7 mouse cellular contexts compared by ENCODE assay signal in the genomic region with DNA sequence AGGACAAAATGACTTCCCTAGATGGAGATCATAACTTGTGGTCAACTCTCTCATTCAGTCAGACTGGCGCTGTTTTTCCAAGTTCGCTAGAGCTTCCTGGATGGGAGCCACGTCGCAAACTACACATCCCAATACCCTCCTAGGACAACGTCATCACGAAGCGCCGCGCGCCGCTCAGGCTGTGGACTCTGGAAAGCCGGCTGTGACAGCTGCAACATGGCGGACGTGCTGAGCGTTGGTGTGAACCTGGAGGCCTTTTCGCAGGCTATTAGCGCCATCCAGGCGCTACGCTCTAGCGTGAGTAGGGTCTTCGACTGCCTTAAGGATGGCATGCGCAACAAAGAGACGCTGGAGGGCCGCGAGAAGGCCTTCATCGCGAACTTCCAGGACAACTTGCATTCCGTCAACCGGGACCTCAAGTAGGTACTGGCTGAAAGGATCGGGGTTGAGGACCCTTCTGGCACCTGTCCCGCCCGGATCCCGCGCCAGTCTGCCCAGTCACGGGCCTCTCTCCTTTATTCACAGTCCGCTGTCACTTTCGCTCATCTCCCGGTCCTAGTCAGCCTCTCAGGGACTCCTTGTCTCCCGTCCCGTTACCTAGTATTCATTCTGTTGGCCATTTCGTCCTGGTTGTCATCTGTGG. TPM values are rescaled to one million over a fixed set of nuclear protein-coding genes. Genes with fewer than 3 reads are reported as not detected.
A peak's percentile ranks its signal among the peaks of the same experiment; 100 is the strongest.
DNase-seq lines count a peak whose midpoint lies in the region; ATAC-seq lines count a peak whose summit lies in the region.

Gene Med27, plus strand, starts transcription at position 191 of the 643 bp plus-strand sequence.

- H3K4me1 ChIP-seq in embryonic facial prominence, embryonic 12.5 days: peaks cover 11% of the 10 kb centered on the region; the same call in 1 of the 2 replicates
- H3K4me1 ChIP-seq in limb, embryonic 11.5 days (ENCODE audit: control insufficient read depth, insufficient read depth, low read length): no peaks in the 10 kb centered on the region
- H3K4me1 ChIP-seq in midbrain, embryonic 14.5 days (ENCODE audit: control insufficient read depth, insufficient read depth, low read length): peaks cover 10% of the 10 kb centered on the region; the same call in 1 of the 2 replicates

- WGBS in embryonic facial prominence, embryonic 12.5 days: under 1% methylated on average over 41 of the region's 41 CpGs
- WGBS in limb, embryonic 11.5 days: 2% methylated on average over 41 of the region's 41 CpGs
- 2% methylated on average over 41 of the region's 41 CpGs for WGBS in midbrain, embryonic 14.5 days

- peak; percentile 95 for DNase-seq in adrenal gland, postnatal 25 days
- DNase-seq in heart, adult 11 months: peak; percentile 99
- DNase-seq in kidney, adult 18-20 months: peak; percentile 97
- DNase-seq in limb, embryonic 11.5 days (ENCODE audit: low spot score): peak; percentile 98
- DNase-seq in midbrain, embryonic 14.5 days: peak; percentile 99
- DNase-seq in spleen, adult 18-20 months: peak; percentile 87 to 90

- H3K4me2 ChIP-seq in embryonic facial prominence, embryonic 12.5 days (replicated peaks): peak within 1 kb of the TSS; percentile 94
- peak within 1 kb of the TSS; percentile 89 for H3K4me2 ChIP-seq in limb, embryonic 11.5 days (ENCODE audit: low read depth, severe bottlenecking)
- peak within 1 kb of the TSS; percentile 92 for H3K4me2 ChIP-seq in midbrain, embryonic 14.5 days (ENCODE audit: low read length)

- ATAC-seq in embryonic facial prominence, embryonic 12.5 days (ENCODE audit: insufficient number of reproducible peaks, insufficient read depth, low FRiP score, low TSS enrichment): peak; percentile 92
- peak; percentile 76; the same call in 1 of the 2 replicates for ATAC-seq in limb, embryonic 11.5 days (ENCODE audit: insufficient number of reproducible peaks, low FRiP score, low TSS enrichment, low read depth)
- peak; percentile 92; the same call in 1 of the 2 replicates for ATAC-seq in midbrain, embryonic 14.5 days (ENCODE audit: low FRiP score, low TSS enrichment)

- no peaks in the 10 kb centered on the region for H3K27me3 ChIP-seq in embryonic facial prominence, embryonic 12.5 days
- no peaks in the 10 kb centered on the region for H3K27me3 ChIP-seq in limb, embryonic 11.5 days (ENCODE audit: control insufficient read depth, insufficient read depth, low read length)
- no peaks in the 10 kb centered on the region for H3K27me3 ChIP-seq in midbrain, embryonic 14.5 days (ENCODE audit: control insufficient read depth, insufficient read depth, low read length)

- peaks cover 20% of the 10 kb centered on the region for H3K36me3 ChIP-seq in embryonic facial prominence, embryonic 12.5 days
- H3K36me3 ChIP-seq in limb, embryonic 11.5 days (ENCODE audit: control insufficient read depth, insufficient read depth, low read length): peaks cover 2% of the 10 kb centered on the region; the same call in 1 of the 2 replicates
- H3K36me3 ChIP-seq in midbrain, embryonic 14.5 days (ENCODE audit: control insufficient read depth, insufficient read depth, low read length): peaks cover 22% of the 10 kb centered on the region

- H3K4me3 ChIP-seq in embryonic facial prominence, embryonic 12.5 days: peak within 1 kb of the TSS; percentile 77
- H3K4me3 ChIP-seq in limb, embryonic 11.5 days (ENCODE audit: low read depth, low read length): peak within 1 kb of the TSS; percentile 86
- H3K4me3 ChIP-seq in midbrain, embryonic 14.5 days (replicated peaks; ENCODE audit: low read depth, low read length): peak within 1 kb of the TSS; percentile 92

- no peaks in the 10 kb centered on the region for H3K9me3 ChIP-seq in embryonic facial prominence, embryonic 12.5 days
- H3K9me3 ChIP-seq in limb, embryonic 11.5 days (ENCODE audit: control insufficient read depth, low read length): no peaks in the 10 kb centered on the region
- H3K9me3 ChIP-seq in midbrain, embryonic 14.5 days (ENCODE audit: control insufficient read depth, low read length): no peaks in the 10 kb centered on the region

- H3K9ac ChIP-seq in embryonic facial prominence, embryonic 12.5 days: peak within 1 kb of the TSS; percentile 65
- peak within 1 kb of the TSS; percentile 66 for H3K9ac ChIP-seq in limb, embryonic 11.5 days (ENCODE audit: low read length)
- peak within 1 kb of the TSS; percentile 81 for H3K9ac ChIP-seq in midbrain, embryonic 14.5 days (replicated peaks; ENCODE audit: low read length)

- no peak within 1 kb of the TSS for H3K27ac ChIP-seq in embryonic facial prominence, embryonic 12.5 days
- no peak within 1 kb of the TSS for H3K27ac ChIP-seq in limb, embryonic 11.5 days (replicated peaks; ENCODE audit: low read depth, low read length)
- peak within 1 kb of the TSS; percentile 56 for H3K27ac ChIP-seq in midbrain, embryonic 14.5 days (replicated peaks; ENCODE audit: low read depth, low read length)

RNA-seq across cellular contexts. Expression of gene Med27, which starts in this region (rescaled TPM):
- 22.6 and 26.3 TPM in 2 replicates for total RNA-seq in adrenal gland, postnatal 25 days (2021)
- polyA plus RNA-seq in embryonic facial prominence, embryonic 12.5 days (2016; fragmentation: Nextera tagmentation; extraction: Ambion mirVana): 53.7 and 55.9 TPM in 2 replicates
- 56.3 and 57.3 TPM in 2 replicates for polyA plus RNA-seq in limb, embryonic 11.5 days (2014; fragmentation: Nextera tagmentation; extraction: Ambion mirVana)
- polyA plus RNA-seq in midbrain, embryonic 14.5 days (2014; fragmentation: Nextera tagmentation; extraction: Ambion mirVana): 81.0 and 96.4 TPM in 2 replicates
